Mouse (Mus musculus) brain, adult 2 months (tissue): ENCODE measurements around the gene Krt27.

ENCODE experiments used
- DNase-seq: peaks from one replicate; pipeline ENCODE4 v3.0.0; 2011; ENCODE audit warnings: low read depth, low spot score

Gene Krt27

DNA sequence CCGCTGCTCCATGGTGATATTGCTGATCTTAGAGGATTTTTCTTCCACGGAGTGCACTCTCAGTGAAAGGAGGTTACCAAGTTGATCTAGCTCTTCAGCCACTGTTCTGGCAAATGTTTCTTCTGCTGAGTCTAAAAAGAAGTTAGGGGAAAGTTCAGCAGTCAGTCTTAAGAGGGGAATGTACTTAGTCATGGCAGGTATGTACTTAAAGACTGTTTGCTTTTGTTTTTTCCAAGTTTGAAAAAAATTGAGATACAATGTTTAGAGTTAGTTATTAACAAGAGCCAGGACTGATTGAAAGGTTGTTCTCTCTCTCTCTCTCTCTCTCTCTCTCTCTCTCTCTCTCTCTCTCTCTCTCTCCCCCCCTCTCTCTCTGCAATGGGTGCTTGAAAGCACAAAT, 21.2 kb downstream of the Krt27 start:
- DNase-seq: no peak

- DNase-seq: no peak
Observed at GRCm38 (mm10) chr11:99322851-99323250, 28.1 kb downstream of the Krt27 start, which contains the start of gene Krt25. Gene Krt25 (minus strand): TSS chr11:99322951.

DNA sequence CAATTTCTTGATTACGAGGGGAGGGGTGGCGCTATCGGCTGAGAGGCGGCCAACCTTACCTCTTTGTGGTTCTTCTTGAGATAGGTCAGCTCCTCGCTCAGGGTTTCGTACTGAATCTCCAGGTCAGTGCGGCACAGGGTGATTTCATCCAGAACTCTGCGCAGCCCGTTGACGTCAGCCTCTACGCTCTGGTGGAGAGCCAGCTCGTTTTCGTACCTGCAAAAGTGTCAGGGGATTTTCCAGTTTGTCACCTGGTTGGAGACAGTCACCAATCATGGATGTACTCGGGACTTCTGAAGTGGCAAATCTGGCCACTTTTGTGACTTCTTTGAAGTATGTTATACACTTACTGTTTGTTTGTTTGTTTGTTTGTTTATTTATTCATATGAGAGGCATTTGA, 29.8 kb downstream of the Krt27 start:
- DNase-seq: no peak

- DNase-seq: no peak
Observed at GRCm38 (mm10) chr11:99319127-99319526, 31.8 kb downstream of the Krt27 start.

- no peak for DNase-seq
Observed at GRCm38 (mm10) chr11:99316543-99316942, 34.4 kb downstream of the Krt27 start.

DNA sequence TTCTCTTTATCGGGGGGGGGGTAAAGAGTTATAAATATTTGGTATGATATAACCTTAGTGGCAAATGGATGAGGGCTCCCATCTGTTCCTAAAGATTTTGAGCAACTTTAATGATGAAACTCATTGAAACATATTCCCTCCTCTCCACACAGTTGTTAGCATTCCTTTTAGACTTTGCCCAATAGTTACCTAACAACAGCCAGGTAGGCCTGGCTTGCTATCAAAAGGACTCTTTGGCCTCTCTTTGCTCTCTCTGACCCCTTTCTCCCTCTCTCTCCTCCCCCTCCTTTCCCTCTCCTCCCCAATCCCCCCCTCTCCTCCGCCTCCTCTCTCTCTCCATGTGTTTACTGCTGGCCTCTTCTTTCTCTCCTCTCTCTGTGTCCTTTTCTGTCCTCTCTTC, 36.3 kb downstream of the Krt27 start:
- DNase-seq: no peak

GRCm38 (mm10) chr11:99310882-99311281, 40.0 kb downstream of the Krt27 start:
- DNase-seq: peak; percentile 60

DNA sequence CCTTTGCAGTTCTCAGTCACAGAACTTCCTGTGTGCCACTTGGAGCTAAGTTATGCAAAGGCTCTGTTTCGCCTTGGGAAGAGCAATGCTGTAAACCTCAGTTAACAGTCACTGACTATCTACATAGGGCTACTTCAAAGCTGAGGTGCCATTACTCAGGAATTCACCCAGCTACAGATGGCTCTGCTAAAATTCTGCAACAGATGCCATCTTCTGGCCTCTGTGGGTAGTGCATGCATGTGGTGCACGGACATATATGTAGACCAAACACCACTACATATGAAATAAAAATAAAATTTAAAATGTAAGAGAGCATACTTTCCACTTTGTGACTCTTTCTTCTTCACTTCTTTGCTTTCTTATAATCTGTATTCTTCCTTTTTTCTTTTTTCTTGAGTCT, 43.3 kb downstream of the Krt27 start:
- DNase-seq: peak; percentile 86
